ENCODE assay signal across 10 mouse cellular contexts in genomic region chr3:139246508-139246907, GRCm38 (mm10). TPM values are rescaled to one million over a fixed set of nuclear protein-coding genes. Genes with fewer than 3 reads are reported as not detected.
DNase-seq lines count a peak whose midpoint lies in the region; ATAC-seq and TF ChIP-seq lines count a peak whose summit lies in the region.
"Had no signal": no experiment of that assay in that cellular context is flagged by ENCODE, and none has a peak within 500 bp of the region (broad histone marks: within the 10 kb centered on the region; RNA-seq: fewer than 3 reads in every experiment).

No protein-coding gene starts in this region.

- peak; percentile 45 for TF ChIP-seq CTCF in lung, embryonic 14.5 days (IDR thresholded peaks at IDR 0.05; ENCODE audit: low read depth)
- TF ChIP-seq CTCF in lung, adult 2 months (IDR thresholded peaks at IDR 0.05; ENCODE audit: insufficient read depth, low read length): no peak
- no peak for TF ChIP-seq CTCF in forebrain, postnatal 0 days (IDR thresholded peaks at IDR 0.05; ENCODE audit: low read depth)

- no peak overlapping the region for H3K27ac ChIP-seq in lung, embryonic 14.5 days (ENCODE audit: low read depth)
- H3K27ac ChIP-seq in embryonic facial prominence, embryonic 11.5 days (replicated peaks; ENCODE audit: low read depth, low read length): no peak overlapping the region
- no peak overlapping the region for H3K27ac ChIP-seq in forebrain, postnatal 0 days (ENCODE audit: low read depth, low read length)
- H3K27ac ChIP-seq: forebrain, embryonic 12.5 days had no signal

- 46% methylated on average over 4 of the region's 4 CpGs for WGBS in lung, embryonic 14.5 days
- WGBS in lung, adult 2 months: 57% methylated on average over 4 of the region's 4 CpGs
- WGBS in embryonic facial prominence, embryonic 11.5 days: 56% methylated on average over 4 of the region's 4 CpGs
- WGBS in forebrain, postnatal 0 days: 52% methylated on average over 4 of the region's 4 CpGs

- H3K4me3 ChIP-seq in lung, embryonic 14.5 days (ENCODE audit: low read depth, low read length): no peak overlapping the region
- H3K4me3 ChIP-seq in lung, adult 2 months (replicated peaks; ENCODE audit: extremely low read depth, low read depth, low read length): no peak overlapping the region
- no peak overlapping the region for H3K4me3 ChIP-seq in embryonic facial prominence, embryonic 11.5 days (ENCODE audit: low read depth, low read length)
- H3K4me3 ChIP-seq in forebrain, postnatal 0 days (ENCODE audit: low read depth, low read length): no peak overlapping the region
- H3K4me3 ChIP-seq: forebrain, embryonic 12.5 days had no signal

- no peak overlapping the region for H3K9ac ChIP-seq in lung, embryonic 14.5 days
- no peak overlapping the region for H3K9ac ChIP-seq in embryonic facial prominence, embryonic 11.5 days (replicated peaks; ENCODE audit: low read length)
- no peak overlapping the region for H3K9ac ChIP-seq in forebrain, postnatal 0 days
- H3K9ac ChIP-seq: forebrain, embryonic 12.5 days had no signal

- ATAC-seq in lung, embryonic 14.5 days (ENCODE audit: insufficient read depth): no peak
- no peak for ATAC-seq in embryonic facial prominence, embryonic 11.5 days (replicated peaks; ENCODE audit: insufficient number of reproducible peaks, low FRiP score, low TSS enrichment, low read depth)
- ATAC-seq in forebrain, postnatal 0 days: no peak

- no peaks in the 10 kb centered on the region for H3K36me3 ChIP-seq in lung, embryonic 14.5 days (ENCODE audit: insufficient read depth)
- no peaks in the 10 kb centered on the region for H3K36me3 ChIP-seq in embryonic facial prominence, embryonic 11.5 days (replicated peaks; ENCODE audit: control insufficient read depth, insufficient read depth, low read depth, low read length)
- H3K36me3 ChIP-seq in forebrain, postnatal 0 days (ENCODE audit: insufficient read depth): no peaks in the 10 kb centered on the region
- H3K36me3 ChIP-seq: forebrain, embryonic 12.5 days had no signal

- H3K27me3 ChIP-seq in lung, embryonic 14.5 days (ENCODE audit: insufficient read depth, low read length): no peaks in the 10 kb centered on the region
- no peaks in the 10 kb centered on the region for H3K27me3 ChIP-seq in embryonic facial prominence, embryonic 11.5 days (ENCODE audit: control insufficient read depth, insufficient read depth, low read length)
- no peaks in the 10 kb centered on the region for H3K27me3 ChIP-seq in forebrain, postnatal 0 days (ENCODE audit: insufficient read depth, low read length)
- H3K27me3 ChIP-seq: forebrain, embryonic 12.5 days had no signal

- no peak for TF ChIP-seq POLR2A in lung, adult 2 months (IDR thresholded peaks at IDR 0.05; ENCODE audit: borderline replicate concordance, extremely low read depth, low read depth, low read length)

- H3K9me3 ChIP-seq in lung, embryonic 14.5 days (ENCODE audit: low read depth, low read length): no peaks in the 10 kb centered on the region
- H3K9me3 ChIP-seq in embryonic facial prominence, embryonic 11.5 days (replicated peaks; ENCODE audit: control insufficient read depth, low read length): no peaks in the 10 kb centered on the region
- no peaks in the 10 kb centered on the region for H3K9me3 ChIP-seq in forebrain, postnatal 0 days (ENCODE audit: low read length)
- H3K9me3 ChIP-seq: forebrain, embryonic 12.5 days had no signal

- H3K4me1 ChIP-seq in lung, embryonic 14.5 days (ENCODE audit: insufficient read depth): no peaks in the 10 kb centered on the region
- H3K4me1 ChIP-seq in lung, adult 2 months (ENCODE audit: control insufficient read depth, insufficient read depth, low read length): no peaks in the 10 kb centered on the region
- no peaks in the 10 kb centered on the region for H3K4me1 ChIP-seq in embryonic facial prominence, embryonic 11.5 days (ENCODE audit: control insufficient read depth, insufficient read depth, low read length)
- no peaks in the 10 kb centered on the region for H3K4me1 ChIP-seq in forebrain, postnatal 0 days (ENCODE audit: insufficient read depth)
- H3K4me1 ChIP-seq: forebrain, embryonic 12.5 days had no signal

- H3K4me2 ChIP-seq in lung, embryonic 14.5 days: no peak overlapping the region
- no peak overlapping the region for H3K4me2 ChIP-seq in embryonic facial prominence, embryonic 11.5 days (ENCODE audit: low read depth, low read length)
- H3K4me2 ChIP-seq in forebrain, postnatal 0 days (ENCODE audit: low read depth): no peak overlapping the region
- H3K4me2 ChIP-seq: forebrain, embryonic 12.5 days had no signal

- DNase-seq in adrenal gland, adult 2 months: peak; percentile 22
- DNase-seq in adrenal gland, postnatal 4 days (ENCODE audit: low spot score in 2 of 2): no peak
- DNase-seq in lung, embryonic 14.5 days: peak; percentile 48
- DNase-seq in lung, adult 2 months: no peak
- peak; percentile 50 for DNase-seq in embryonic facial prominence, embryonic 11.5 days (ENCODE audit: low spot score)
- DNase-seq in thymus, postnatal 0 days (ENCODE audit: low spot score): peak; percentile 51
- no peak for DNase-seq in forebrain, postnatal 0 days
- DNase-seq in frontal cortex, postnatal 14 days (ENCODE audit: low spot score in 2 of 2): no peak

RNA-seq across cellular contexts. Expression of gene Stpg2, which starts 41.0 kb away (rescaled TPM):
- not detected for total RNA-seq in adrenal gland, adult 2 months (2021)
- 0.07 TPM in 1 of 2 replicates, not detected in the other for polyA plus RNA-seq in adrenal gland, adult 2 months (2012; rRNA removed)
- total RNA-seq in adrenal gland, postnatal 4 days (2021): under 1 TPM in 1 of 2 experiments, not detected in 1; 0.20 TPM
- not detected in 2 replicates for polyA plus RNA-seq in lung, embryonic 14.5 days (2014; fragmentation: Nextera tagmentation; extraction: Ambion mirVana)
- not detected in 2 replicates for polyA plus RNA-seq in lung, adult 2 months (2012; rRNA removed)
- polyA plus RNA-seq in embryonic facial prominence, embryonic 11.5 days (2014; fragmentation: Nextera tagmentation; extraction: Ambion mirVana): not detected in 2 replicates
- not detected in 2 replicates for polyA plus RNA-seq in thymus, postnatal 0 days (2015; fragmentation: Nextera tagmentation; extraction: Ambion mirVana)
- total RNA-seq in forebrain, postnatal 0 days (2014; rRNA removed): 0.19 TPM in 1 of 2 replicates, not detected in the other
- polyA plus RNA-seq in forebrain, postnatal 0 days (2015; fragmentation: Nextera tagmentation; extraction: Ambion mirVana): not detected in 2 replicates
- polyA plus RNA-seq: C2C12 had no signal

Comparison
In these comparisons a context has a peak if more than half of its experiments do, and no peak if none do; other contexts are left out.
1. DNase-seq: peak in adrenal gland, adult 2 months (single experiment), lung, embryonic 14.5 days (single experiment), embryonic facial prominence, embryonic 11.5 days (single experiment) and thymus, postnatal 0 days (single experiment); none in adrenal gland, postnatal 4 days (0 of 2), lung, adult 2 months (single experiment), forebrain, postnatal 0 days (single experiment) and frontal cortex, postnatal 14 days (0 of 2).